Mouse (Mus musculus) layer of hippocampus, adult 8-10 months (tissue): ENCODE results near the gene Gm21409. TPM values are rescaled to one million over a fixed set of nuclear protein-coding genes. Genes with fewer than 3 reads are reported as not detected.
"Not testable (repeated sequence)": the region's sequence is repeated elsewhere in the genome, so short reads cannot be mapped to it uniquely, and the experiment has no call there.

Experiments used
- DNase-seq, 2 experiments: peaks; one replicate each; pipeline ENCODE4 v3.0.0; 2022; ENCODE audit warnings: low spot score in 2 of 2
- total RNA-seq, 4 experiments: library from RNA; stranded (reverse); gene quantifications; 2 replicates each; pipeline ENCODE4 v1.2.4; 2022

Gm21409 gene
- total RNA-seq: not detected

DNA sequence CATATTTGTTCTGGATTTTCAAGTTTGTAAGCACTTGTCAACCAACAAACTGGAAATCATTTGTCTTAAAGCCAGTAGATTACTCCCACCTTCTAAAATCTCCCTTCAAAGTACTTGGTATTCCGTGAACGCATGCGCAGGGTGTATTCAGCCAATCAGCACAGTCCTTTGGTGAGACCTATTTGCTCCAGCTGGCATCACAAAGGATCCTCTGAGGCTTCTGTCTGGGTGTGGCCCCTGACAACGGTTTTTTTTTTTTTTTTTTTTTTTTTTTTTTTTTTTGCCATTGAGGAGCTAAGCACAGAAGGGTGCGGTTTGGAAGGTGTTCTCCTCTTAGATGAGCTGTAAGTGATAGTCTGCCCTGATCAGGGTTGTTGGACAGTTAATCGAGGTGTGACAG is at the start of gene Gm21409:
Gene Gm21409, plus strand, starts transcription at position 301 of the 400 bp plus-strand sequence.
- not testable (repeated sequence) for DNase-seq

Other genes with a start within 250 kb of the Gm21409 start
- gene Gm21394, start 181.8 kb upstream of the Gm21409 start, total RNA-seq: not detected